Mouse (Mus musculus) kidney, embryonic 14.5 days (tissue): ENCODE measurements around the gene Tanc2. TPM values are rescaled to one million over a fixed set of nuclear protein-coding genes. Genes with fewer than 3 reads are reported as not detected.
A peak's percentile ranks its signal among the peaks of the same experiment; 100 is the strongest.

Experiments used
- ATAC-seq: fragments of 200-750 bp; cut with Nextera tagmentation; 2 replicates; pipeline ENCODE4 v1.8.0; 2017; ENCODE audit warnings: moderate number of reproducible peaks, mild to moderate bottlenecking, moderate TSS enrichment, moderate library complexity; ENCODE audit not compliant: low FRiP score, low TSS enrichment
- H3K27ac ChIP-seq: fragments of 300-500 bp; sonication (generic); 2 replicates; pipeline ENCODE4 v1.5.1; 2014; ENCODE audit warnings: low read depth, mild to moderate bottlenecking, low read length, moderate library complexity, mixed read lengths
- H3K27me3 ChIP-seq: fragments of 300-500 bp; sonication (generic); 2 replicates; pipeline ENCODE4 v1.6.1; 2014; ENCODE audit warnings: mild to moderate bottlenecking, low read length; ENCODE audit not compliant: control insufficient read depth, insufficient read depth
- H3K36me3 ChIP-seq: fragments of 300-500 bp; sonication (generic); 2 replicates; pipeline ENCODE4 v1.6.1; 2014; ENCODE audit warnings: low read length, mixed read lengths; ENCODE audit not compliant: control insufficient read depth, insufficient read depth
- H3K4me1 ChIP-seq: fragments of 300-500 bp; sonication (generic); 2 replicates; pipeline ENCODE4 v1.6.1; 2014; ENCODE audit warnings: low read length, mixed read lengths; ENCODE audit not compliant: control insufficient read depth, insufficient read depth
- H3K4me2 ChIP-seq: fragments of 300-500 bp; sonication (generic); replicated peaks from 2 replicates; pipeline ENCODE4 v1.6.1; 2014; ENCODE audit warnings: low read depth, mild to moderate bottlenecking, low read length
- H3K4me3 ChIP-seq: fragments of 300-500 bp; sonication (generic); 2 replicates; pipeline ENCODE4 v1.5.1; 2014; ENCODE audit warnings: mild to moderate bottlenecking, low read length
- H3K9ac ChIP-seq: fragments of 300-500 bp; sonication (generic); 2 replicates; pipeline ENCODE4 v1.6.1; 2014; ENCODE audit warnings: low read depth, mild to moderate bottlenecking, low read length, moderate library complexity
- H3K9me3 ChIP-seq: fragments of 300-500 bp; sonication (generic); 2 replicates; pipeline ENCODE4 v1.6.1; 2016; ENCODE audit warnings: low read length; ENCODE audit not compliant: control insufficient read depth
- WGBS: fragments of 180-500 bp; shearing (Covaris S2); extraction: QIAGEN DNeasy Blood & Tissue Kit; methylation state at CpG from one replicate; pipeline ENCODE4 v1.1.7; 2014; 5-methylcytosine and 5-hydroxymethylcytosine counted together
- polyA plus RNA-seq: library from polyadenylated mRNA; unstranded; fragments of >200 nt; fragmentation: Nextera tagmentation; extraction: Ambion mirVana; gene quantifications from 2 replicates; pipeline ENCODE4 v1.2.1, GENCODE M21; 2014

Gene Tanc2
- polyA plus RNA-seq, 1 experiment from 2014 or later: 10.7 TPM

DNA sequence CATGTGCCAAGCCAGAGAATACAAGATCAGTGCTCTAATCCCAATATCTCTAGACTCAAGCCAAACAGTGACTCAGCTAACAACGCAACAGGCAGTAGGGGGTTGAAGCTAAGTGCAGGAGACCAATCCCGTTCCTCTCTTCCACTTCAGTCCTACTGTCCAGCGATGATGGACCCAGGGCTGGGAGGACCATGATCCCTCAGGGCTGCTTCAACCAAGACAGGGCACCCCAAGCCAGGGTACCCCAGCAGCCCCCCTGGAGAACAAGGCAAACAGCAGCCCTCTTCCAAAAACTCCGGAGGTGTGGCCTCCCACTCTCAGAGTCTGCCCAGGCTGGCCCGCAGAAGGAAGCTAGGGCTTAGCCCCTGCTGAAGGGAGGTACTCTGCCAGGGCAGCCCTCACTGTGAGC, 344.5 kb downstream of the Tanc2 start:
- H3K27ac ChIP-seq: no peak overlapping the region
- no peak for ATAC-seq
- no peak overlapping the region for H3K4me2 ChIP-seq
- 68% methylated on average over 5 of the region's 5 CpGs for WGBS
- no peaks in the 10 kb centered on the region for H3K36me3 ChIP-seq
- H3K4me1 ChIP-seq: no peaks in the 10 kb centered on the region
- H3K9me3 ChIP-seq: no peaks in the 10 kb centered on the region
- H3K4me3 ChIP-seq: no peak overlapping the region
- H3K27me3 ChIP-seq: no peaks in the 10 kb centered on the region
- no peak overlapping the region for H3K9ac ChIP-seq

DNA sequence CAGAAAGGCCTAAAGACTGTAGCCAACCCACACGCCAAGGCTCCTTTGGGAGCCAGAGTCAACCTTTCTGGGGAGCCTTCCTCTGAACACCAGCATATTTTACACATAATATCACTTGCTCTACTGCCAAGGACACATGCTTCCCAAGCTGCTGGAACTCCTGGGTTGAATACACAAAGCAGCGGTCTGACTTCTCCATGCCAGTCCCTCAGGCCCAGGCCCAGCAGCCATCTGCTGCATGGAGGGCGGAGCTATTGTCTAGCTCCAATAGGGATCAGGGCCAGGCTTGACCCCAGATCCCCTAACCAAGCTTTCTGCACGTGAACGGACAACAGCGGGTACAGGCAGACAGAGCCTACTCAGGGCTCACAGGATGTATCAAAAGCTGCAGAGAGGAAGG, 345.0 kb downstream of the Tanc2 start:
- Histone ChIP-seq H3K4me2 (no peak overlapping the region), H3K36me3 (no peaks in the 10 kb centered on the region), H3K27me3 (no peaks in the 10 kb centered on the region), H3K27ac (no peak overlapping the region), H3K4me3 (no peak overlapping the region), H3K9me3 (no peaks in the 10 kb centered on the region), H3K4me1 (no peaks in the 10 kb centered on the region), H3K9ac (no peak overlapping the region)
- 65% methylated on average over 6 of the region's 6 CpGs for WGBS
- no peak for ATAC-seq

DNA sequence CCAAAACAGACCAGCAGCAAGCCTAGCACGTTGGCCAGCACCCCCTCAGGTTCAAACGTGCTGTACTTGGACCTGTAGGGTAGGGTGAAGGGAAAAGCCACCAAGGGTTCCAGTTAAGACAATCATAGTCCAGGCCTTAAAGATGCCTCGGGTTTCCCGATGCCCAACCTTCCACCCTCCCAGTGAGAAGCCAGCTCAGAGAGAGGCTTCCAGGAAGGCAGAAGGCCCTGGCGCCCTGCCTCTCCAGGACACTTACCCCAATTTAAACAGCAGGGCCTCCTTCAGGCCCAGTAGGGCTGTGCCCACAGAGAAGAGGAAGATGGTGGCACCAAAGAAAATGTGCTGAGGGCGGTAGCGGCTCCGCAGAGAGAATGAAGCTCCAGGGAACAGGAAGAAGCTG, 345.7 kb downstream of the Tanc2 start:
- Histone ChIP-seq H3K9me3 (no peaks in the 10 kb centered on the region), H3K4me3 (no peak overlapping the region), H3K9ac (no peak overlapping the region), H3K27me3 (no peaks in the 10 kb centered on the region), H3K27ac (no peak overlapping the region), H3K4me1 (no peaks in the 10 kb centered on the region), H3K4me2 (no peak overlapping the region), H3K36me3 (no peaks in the 10 kb centered on the region)
- no peak for ATAC-seq
- 89% methylated on average over 8 of the region's 8 CpGs for WGBS

DNA sequence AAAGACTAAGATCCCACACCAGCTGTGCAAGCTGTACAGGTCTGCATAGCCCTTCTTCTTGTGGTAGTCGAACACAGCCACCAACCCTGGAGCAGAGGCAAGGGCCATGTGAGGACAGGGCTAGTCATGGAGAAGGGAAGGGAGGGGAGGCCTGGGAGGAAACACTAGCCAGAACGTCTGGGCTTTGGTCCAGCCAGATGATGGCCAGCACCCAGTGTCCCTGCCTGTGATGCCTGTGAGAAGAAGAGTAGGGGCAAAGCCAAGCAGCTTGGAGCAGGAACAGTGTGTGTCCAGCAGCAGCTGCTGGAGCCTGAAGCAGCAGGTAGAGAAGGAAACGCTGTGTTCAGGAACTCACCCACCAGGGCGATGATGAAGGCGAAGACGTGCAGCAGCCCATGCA, 346.4 kb downstream of the Tanc2 start:
- ATAC-seq: no peak
- 85% methylated on average over 6 of the region's 6 CpGs for WGBS

DNA sequence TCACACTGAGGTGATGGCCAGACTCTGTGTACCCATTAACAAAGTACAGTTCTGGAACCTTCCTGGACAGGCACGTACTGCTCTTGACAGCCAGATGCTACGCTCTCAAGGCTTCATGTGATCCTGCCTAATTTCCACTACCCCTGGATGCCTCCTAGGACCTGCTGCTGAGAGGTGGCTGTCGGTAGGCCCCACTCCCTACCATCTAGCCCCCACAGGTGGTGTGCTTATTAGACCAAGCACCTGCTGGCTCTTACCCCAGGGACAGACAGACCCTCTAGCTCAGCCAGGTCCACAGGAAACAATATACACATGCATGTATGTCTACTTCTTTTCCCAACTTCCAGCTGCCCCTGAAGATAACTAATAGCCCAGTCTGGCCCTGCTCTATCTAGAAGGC, 347.2 kb downstream of the Tanc2 start:
- no peaks in the 10 kb centered on the region for H3K36me3 ChIP-seq
- no peak overlapping the region for H3K4me3 ChIP-seq
- no peak overlapping the region for H3K4me2 ChIP-seq
- H3K9me3 ChIP-seq: no peaks in the 10 kb centered on the region
- H3K9ac ChIP-seq: no peak overlapping the region
- H3K27ac ChIP-seq: no peak overlapping the region
- H3K4me1 ChIP-seq: no peaks in the 10 kb centered on the region
- WGBS: 96% methylated on average over 3 of the region's 3 CpGs
- no peak for ATAC-seq
- H3K27me3 ChIP-seq: no peaks in the 10 kb centered on the region

More for the DNA sequence above, 346.4 kb downstream of the Tanc2 start:
- Histone ChIP-seq H3K9ac (no peak overlapping the region), H3K4me2 (no peak overlapping the region), H3K4me3 (no peak overlapping the region), H3K9me3 (no peaks in the 10 kb centered on the region), H3K36me3 (no peaks in the 10 kb centered on the region), H3K27ac (no peak overlapping the region), H3K27me3 (no peaks in the 10 kb centered on the region), H3K4me1 (no peaks in the 10 kb centered on the region)

DNA sequence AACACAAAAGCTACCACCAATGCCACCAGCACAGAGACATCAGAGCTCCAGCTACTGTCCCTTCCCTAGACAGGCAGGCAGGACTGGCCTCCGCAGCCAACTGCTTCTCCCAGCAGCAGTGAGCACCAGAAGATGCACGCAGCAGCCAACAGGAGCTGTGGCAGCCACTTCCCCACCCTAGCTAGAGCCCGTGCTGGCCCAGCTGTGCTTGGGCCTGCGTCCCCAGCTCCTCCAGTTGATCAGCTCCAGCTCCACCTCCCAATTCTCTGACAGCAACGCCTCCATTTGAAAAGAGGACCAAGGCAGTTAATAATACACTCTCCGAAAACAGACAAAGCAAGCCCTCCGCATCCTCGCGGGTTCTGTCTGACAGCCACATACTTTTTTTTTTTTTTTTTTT, 349.0 kb downstream of the Tanc2 start:
- no peak for ATAC-seq
- no peak overlapping the region for H3K27ac ChIP-seq
- 63% methylated on average over 9 of the region's 9 CpGs for WGBS
- peaks cover 4% of the 10 kb centered on the region; the same call in 1 of the 2 replicates for H3K4me1 ChIP-seq
- no peaks in the 10 kb centered on the region for H3K9me3 ChIP-seq
- no peaks in the 10 kb centered on the region; the same call in 1 of the 2 replicates for H3K27me3 ChIP-seq
- H3K4me3 ChIP-seq: no peak overlapping the region
- no peak overlapping the region for H3K9ac ChIP-seq
- no peak overlapping the region for H3K4me2 ChIP-seq
- no peaks in the 10 kb centered on the region for H3K36me3 ChIP-seq

DNA sequence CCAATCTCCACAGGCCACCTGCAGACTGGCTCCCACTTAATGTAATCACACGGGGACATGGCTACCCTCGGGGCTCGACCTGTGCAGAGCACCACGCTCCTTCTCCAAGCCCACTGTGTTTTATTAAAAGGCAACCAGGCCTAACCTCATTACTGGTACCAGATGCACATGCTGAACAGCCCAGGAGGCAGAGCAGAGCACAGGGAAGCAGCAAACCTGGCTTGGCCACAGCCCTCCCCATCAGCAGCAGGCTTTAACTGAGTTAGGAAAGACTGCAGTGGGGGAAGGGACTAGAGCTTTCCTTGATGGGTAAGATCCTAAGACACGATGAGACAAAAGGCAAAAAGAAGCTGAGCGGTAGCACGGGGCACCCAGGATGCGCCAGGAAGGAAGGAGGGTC, 352.2 kb downstream of the Tanc2 start:
- no peak overlapping the region for H3K4me2 ChIP-seq
- no peaks in the 10 kb centered on the region for H3K9me3 ChIP-seq
- H3K9ac ChIP-seq: no peak overlapping the region
- no peak overlapping the region for H3K4me3 ChIP-seq
- no peak overlapping the region for H3K27ac ChIP-seq
- no peak; the same call in 1 of the 2 replicates for ATAC-seq
- H3K4me1 ChIP-seq: peaks cover 4% of the 10 kb centered on the region; the same call in 1 of the 2 replicates
- H3K27me3 ChIP-seq: peaks cover 4% of the 10 kb centered on the region
- H3K36me3 ChIP-seq: no peaks in the 10 kb centered on the region
- WGBS: 69% methylated on average over 8 of the region's 8 CpGs

DNA sequence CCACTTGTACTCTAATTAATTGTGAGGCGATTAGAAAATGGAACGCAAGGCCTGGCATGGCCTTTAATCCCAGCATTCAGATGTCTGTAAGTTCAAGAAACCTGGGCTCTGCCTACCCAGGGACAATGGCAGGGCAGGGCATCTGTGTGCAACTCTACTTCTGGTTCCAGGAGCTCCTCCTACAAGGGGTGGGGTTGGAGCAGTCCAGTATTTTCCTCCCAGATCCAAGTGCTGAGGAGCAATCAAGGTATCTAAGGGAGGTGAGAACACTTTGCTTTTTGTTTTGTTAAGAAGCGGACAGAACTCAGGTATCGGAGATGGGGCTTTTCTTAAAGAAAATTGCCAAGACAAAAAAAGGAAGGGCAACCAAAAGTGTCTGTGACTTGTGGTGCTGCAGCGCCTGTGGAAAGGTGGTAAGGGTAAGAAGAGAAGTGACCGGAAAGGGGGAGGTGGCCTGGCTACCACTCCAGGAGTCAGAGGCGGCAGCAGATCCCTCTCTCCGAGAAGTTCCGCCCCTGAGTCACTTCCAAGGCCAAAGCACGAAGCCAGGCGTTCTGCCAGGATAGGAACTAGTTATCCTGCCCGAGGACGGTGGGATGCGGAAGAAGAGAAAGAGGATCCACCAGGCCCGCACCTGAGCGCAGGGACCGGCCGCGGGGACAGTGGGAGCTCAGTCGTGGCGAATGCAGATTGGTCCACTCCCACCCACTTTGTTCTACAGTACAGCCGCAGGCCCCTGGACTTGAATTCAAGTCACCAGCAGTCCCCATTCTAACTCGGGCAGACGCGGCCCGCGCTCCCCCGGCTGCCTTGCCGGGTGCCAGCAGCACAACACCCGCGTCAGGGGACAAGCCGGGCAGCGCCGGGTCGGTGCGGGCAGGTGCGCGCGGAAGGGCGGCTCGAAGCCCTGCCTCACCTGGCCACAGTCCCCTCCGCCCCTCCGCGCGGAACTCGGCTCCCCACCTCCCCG, 353.6 kb downstream of the Tanc2 start:
- Histone ChIP-seq H3K27me3 (peaks cover 4% of the 10 kb centered on the region), H3K4me2 (peak overlapping the region; percentile 85), H3K4me1 (peaks cover 4% of the 10 kb centered on the region; the same call in 1 of the 2 replicates), H3K9me3 (no peaks in the 10 kb centered on the region), H3K4me3 (peak overlapping the region; percentile 70), H3K27ac (peak overlapping the region; percentile 57), H3K36me3 (no peaks in the 10 kb centered on the region), H3K9ac (peak overlapping the region; percentile 72)
- 5% methylated on average over 47 of the region's 47 CpGs for WGBS
- ATAC-seq: peak; percentile 33

DNA sequence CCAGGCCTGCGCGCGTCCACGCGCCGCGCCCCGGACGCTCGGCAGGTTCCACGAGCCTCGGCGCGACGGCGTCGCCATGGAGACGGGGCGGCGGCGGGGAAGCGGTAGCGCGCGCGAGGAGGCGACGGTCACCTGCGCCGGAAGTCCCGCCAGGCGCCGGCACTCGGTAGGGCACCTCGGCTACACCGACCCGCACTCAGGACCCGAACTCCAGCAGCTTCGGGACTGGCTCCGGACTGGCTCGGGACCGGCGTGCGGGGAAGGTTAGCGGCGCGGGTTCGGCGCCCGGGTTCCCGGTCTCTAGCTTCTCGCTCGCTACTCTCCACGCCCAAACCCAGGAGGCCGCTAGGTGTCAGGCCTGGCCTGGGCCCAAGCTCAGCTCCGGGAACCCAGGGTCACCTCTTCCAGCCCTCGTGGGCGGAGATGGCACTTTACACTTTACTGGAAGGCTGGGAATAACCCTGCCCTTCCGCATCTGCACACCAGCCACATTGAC, 354.4 kb downstream of the Tanc2 start:
- peak; percentile 68 for ATAC-seq
- WGBS: under 1% methylated on average over 59 of the region's 59 CpGs

More for the DNA sequence above, 354.4 kb downstream of the Tanc2 start:
- H3K9me3 ChIP-seq: no peaks in the 10 kb centered on the region
- H3K4me2 ChIP-seq: peak overlapping the region; percentile 85
- peaks cover 4% of the 10 kb centered on the region for H3K27me3 ChIP-seq
- peak overlapping the region; percentile 72 for H3K9ac ChIP-seq
- H3K4me1 ChIP-seq: peaks cover 4% of the 10 kb centered on the region; the same call in 1 of the 2 replicates
- peak overlapping the region; percentile 57 for H3K27ac ChIP-seq
- no peaks in the 10 kb centered on the region for H3K36me3 ChIP-seq
- peak overlapping the region; percentile 70 for H3K4me3 ChIP-seq
